Mouse (Mus musculus) kidney, adult 2 months (tissue): ENCODE data around the gene Bach1. TPM values are rescaled to one million over a fixed set of nuclear protein-coding genes. Genes with fewer than 3 reads are reported as not detected.

Experiments
- DNase-seq: peaks from one replicate; pipeline ENCODE4 v3.0.0; 2021
- H3K27ac ChIP-seq: fragments of 200-500 bp; 2 replicates; pipeline ENCODE4 v1.5.1; 2012; ENCODE audit warnings: low read depth, low read length, control low read depth, inconsistent platforms; ENCODE audit not compliant: insufficient read depth
- H3K27me3 ChIP-seq: fragments of 200-500 bp; replicated peaks from 2 replicates; pipeline ENCODE4 v1.6.1; 2012; ENCODE audit warnings: mild to moderate bottlenecking, moderate library complexity, low read length, inconsistent platforms; ENCODE audit not compliant: control insufficient read depth, insufficient read depth
- H3K36me3 ChIP-seq: fragments of 200-500 bp; 2 replicates; pipeline ENCODE4 v1.6.1; 2012; ENCODE audit warnings: mild to moderate bottlenecking, moderate library complexity, low read length, inconsistent platforms; ENCODE audit not compliant: control insufficient read depth, insufficient read depth
- H3K4me1 ChIP-seq: fragments of 200-500 bp; 2 replicates; pipeline ENCODE4 v1.6.1; 2011; ENCODE audit warnings: low read length; ENCODE audit not compliant: control insufficient read depth, insufficient read depth
- H3K4me3 ChIP-seq: fragments of 200-500 bp; 2 replicates; pipeline ENCODE4 v1.5.1; 2011; ENCODE audit warnings: mild to moderate bottlenecking, low read depth, low read length, control low read depth; ENCODE audit not compliant: insufficient read depth
- CTCF ChIP-seq: fragments of 200-500 bp; conservative IDR thresholded peaks from 2 replicates; pipeline ENCODE4 v1.5.1; 2011; ENCODE audit warnings: low read depth, mild to moderate bottlenecking, control low read depth, low read length, moderate library complexity, mixed read lengths; ENCODE audit not compliant: insufficient read depth, insufficient read length
- POLR2A ChIP-seq: fragments of 200-500 bp; IDR thresholded peaks from one replicate; pipeline ENCODE4 v1.6.1; 2011; ENCODE audit warnings: low read depth, low read length, control low read depth
- WGBS: fragments of 180-500 bp; shearing (Covaris S2); methylation state at CpG from one replicate; pipeline ENCODE4 v1.1.7; 2018; 5-methylcytosine and 5-hydroxymethylcytosine counted together
- polyA plus RNA-seq: library from polyadenylated mRNA; depleted of rRNA; stranded (reverse); fragments of >200 nt; gene quantifications from 2 replicates; pipeline ENCODE4 v1.2.3, GENCODE M21; 2012

The Bach1 gene
- polyA plus RNA-seq, 1 experiment: 9.7 TPM

- H3K4me3 ChIP-seq: no peak overlapping the region
- H3K4me1 ChIP-seq: no peaks in the 10 kb centered on the region
- no peaks in the 10 kb centered on the region for H3K27me3 ChIP-seq
- whole genome bisulfite sequencing: 91% methylated on average over 2 of the region's 2 CpGs
- TF ChIP-seq CTCF (no peak), POLR2A (no peak)
- H3K36me3 ChIP-seq: no peaks in the 10 kb centered on the region
- no peak for DNase-seq
- no peak overlapping the region for H3K27ac ChIP-seq
Observed at GRCm38 (mm10) chr16:87692591-87692990, 6.2 kb upstream of the Bach1 start.

DNA sequence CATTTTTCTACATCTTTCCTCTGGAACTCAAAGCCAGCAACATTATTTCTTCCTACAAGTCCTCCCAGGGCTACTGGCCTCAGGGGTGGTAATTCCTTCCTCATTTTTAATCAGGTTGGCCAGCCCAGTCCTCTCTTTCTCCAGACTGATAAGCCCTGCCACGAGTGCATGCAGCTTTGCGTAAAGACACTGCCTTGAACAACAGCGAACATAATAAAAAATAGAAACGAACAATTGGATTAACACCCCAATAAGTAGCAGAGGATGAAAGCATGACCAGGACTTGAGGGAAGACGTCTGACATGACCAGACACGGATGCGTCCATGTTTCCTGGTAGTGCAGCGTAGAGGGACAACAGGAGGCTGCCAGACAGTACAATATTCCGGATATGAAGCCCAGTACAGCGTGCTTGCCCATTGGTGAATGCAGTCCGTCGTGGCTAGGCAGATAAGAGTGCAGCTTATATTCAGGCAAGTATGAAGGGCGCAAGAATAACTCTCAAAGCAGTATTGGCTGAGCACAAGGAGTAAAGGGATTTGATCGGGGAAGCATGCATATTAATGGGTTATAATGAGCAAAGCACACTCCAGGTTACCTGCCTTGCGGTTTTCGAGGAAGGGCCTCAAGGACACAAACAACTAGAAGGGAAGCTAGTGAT is 909 bp upstream of the Bach1 start:
- Histone ChIP-seq H3K4me1 (peaks cover 9% of the 10 kb centered on the region; the same call in 1 of the 2 replicates), H3K27me3 (no peaks in the 10 kb centered on the region), H3K27ac (no peak overlapping the region), H3K4me3 (no peak overlapping the region), H3K36me3 (no peaks in the 10 kb centered on the region)
- no peak for DNase-seq
- WGBS: 46% methylated on average over 16 of the region's 16 CpGs
- no peak for TF ChIP-seq POLR2A
- no peak for TF ChIP-seq CTCF

GRCm38 (mm10) chr16:87699306-87699692 is 554 bp downstream of the Bach1 start:
- no peak for DNase-seq
- no peaks in the 10 kb centered on the region for H3K27me3 ChIP-seq
- TF ChIP-seq POLR2A (no peak), CTCF (no peak)
- H3K36me3 ChIP-seq: no peaks in the 10 kb centered on the region
- peak overlapping the region; percentile 53 for H3K27ac ChIP-seq
- WGBS: under 1% methylated on average over 20 of the region's 20 CpGs
- peaks cover 20% of the 10 kb centered on the region for H3K4me1 ChIP-seq
- peak overlapping the region; percentile 69 for H3K4me3 ChIP-seq

DNA sequence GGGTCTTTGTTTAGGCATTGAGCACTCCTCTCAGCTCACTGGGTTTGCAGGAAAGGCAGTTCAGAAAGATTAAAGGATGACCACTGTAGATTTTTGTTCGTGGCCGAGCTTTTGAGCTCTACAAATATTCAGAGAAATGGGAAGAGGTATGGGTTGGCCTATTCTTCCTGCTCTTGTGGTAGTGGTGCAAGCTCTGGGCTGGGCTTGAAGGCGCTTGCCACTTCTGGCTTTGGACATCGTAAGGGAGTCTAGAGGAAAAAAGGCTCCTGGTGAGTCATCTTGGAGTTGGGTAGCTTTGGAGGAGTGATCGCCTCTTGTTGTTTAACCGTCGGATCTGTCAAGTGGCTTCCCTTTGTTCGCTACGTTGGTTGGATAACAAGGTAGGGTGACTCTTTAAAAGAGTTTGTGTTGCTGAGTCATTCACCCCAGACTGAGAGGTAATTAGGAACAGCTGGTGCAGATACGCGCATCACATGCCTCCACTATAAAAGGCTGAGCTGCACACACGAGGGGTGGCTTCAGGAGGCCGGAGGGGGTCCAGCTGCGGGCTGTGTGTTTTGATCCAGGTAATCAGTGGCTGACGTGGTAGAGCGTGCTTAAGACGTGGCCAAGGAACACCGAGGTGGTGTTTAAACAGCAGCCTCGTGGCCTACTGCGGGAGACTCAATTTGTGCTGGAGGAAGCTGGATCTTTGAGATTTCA is 1.1 kb downstream of the Bach1 start:
- WGBS: 2% methylated on average over 20 of the region's 20 CpGs
- no peaks in the 10 kb centered on the region for H3K36me3 ChIP-seq
- H3K27ac ChIP-seq: peak overlapping the region; percentile 53
- peak; percentile 78 for DNase-seq
- TF ChIP-seq CTCF: no peak
- TF ChIP-seq POLR2A: no peak
- H3K4me3 ChIP-seq: peak overlapping the region; percentile 69
- H3K4me1 ChIP-seq: peaks cover 20% of the 10 kb centered on the region
- no peaks in the 10 kb centered on the region for H3K27me3 ChIP-seq

GRCm38 (mm10) chr16:87700395-87700765 is 1.6 kb downstream of the Bach1 start:
- Histone ChIP-seq H3K4me1 (peaks cover 20% of the 10 kb centered on the region), H3K27ac (peak overlapping the region; percentile 53; the same call in 1 of the 2 replicates), H3K36me3 (no peaks in the 10 kb centered on the region), H3K4me3 (peak overlapping the region; percentile 69), H3K27me3 (no peaks in the 10 kb centered on the region)
- DNase-seq: no peak
- TF ChIP-seq CTCF (no peak), POLR2A (no peak)
- 41% methylated on average over 3 of the region's 3 CpGs for whole genome bisulfite sequencing

- H3K36me3 ChIP-seq: no peaks in the 10 kb centered on the region
- H3K27me3 ChIP-seq: no peaks in the 10 kb centered on the region
- no peak overlapping the region for H3K4me3 ChIP-seq
- 35% methylated on average over 2 of the region's 2 CpGs for WGBS
- H3K27ac ChIP-seq: no peak overlapping the region
- DNase-seq: peak; percentile 86
- no peak for TF ChIP-seq CTCF
- TF ChIP-seq POLR2A: no peak
- H3K4me1 ChIP-seq: peaks cover 32% of the 10 kb centered on the region
Observed at GRCm38 (mm10) chr16:87701891-87702290, 3.1 kb downstream of the Bach1 start.

DNA sequence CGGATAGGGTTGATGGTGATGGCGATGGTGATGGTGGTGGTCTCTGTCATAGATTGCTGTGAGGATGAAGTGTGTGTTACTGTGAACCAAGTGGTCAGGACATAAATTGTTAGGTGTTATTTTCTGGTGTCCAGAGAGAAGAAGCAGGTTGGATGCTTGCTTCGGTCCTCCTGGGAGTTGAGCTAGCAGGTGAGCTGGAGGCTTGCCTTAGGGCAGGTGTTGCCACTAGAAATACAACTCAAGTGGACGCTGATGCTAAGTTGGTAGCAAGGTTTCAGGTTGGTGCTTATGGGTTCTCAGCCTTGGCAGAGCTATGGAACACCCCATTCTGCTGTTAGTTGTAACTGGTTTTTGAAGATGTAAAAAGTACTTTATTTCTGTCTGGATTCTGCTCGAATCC is 4.1 kb downstream of the Bach1 start:
- no peak overlapping the region for H3K27ac ChIP-seq
- H3K36me3 ChIP-seq: no peaks in the 10 kb centered on the region
- TF ChIP-seq POLR2A (no peak), CTCF (no peak)
- peaks cover 35% of the 10 kb centered on the region for H3K4me1 ChIP-seq
- H3K27me3 ChIP-seq: no peaks in the 10 kb centered on the region
- 85% methylated on average over 5 of the region's 5 CpGs for WGBS
- no peak for DNase-seq
- no peak overlapping the region for H3K4me3 ChIP-seq
